Mouse (Mus musculus): ENCODE measurements around the gene Akr7a5. TPM values are rescaled to one million over a fixed set of nuclear protein-coding genes. Genes with fewer than 3 reads are reported as not detected.
A peak's percentile ranks its signal among the peaks of the same experiment; 100 is the strongest.

Akr7a5 gene
- 10 to 100 TPM; 63.6 to 67.5 TPM for total RNA-seq (2021)
- long read RNA-seq, experiment 1, transcript Akr7a5-201 (7 exons, 1,288 nt): major isoform, 73 of 74 reads
- long read RNA-seq, experiment 1, partial matches to known transcripts: 0 of 74 reads
- long read RNA-seq, experiment 1, other reads (novel, unspliced or antisense): 1 of 74 reads
- long read RNA-seq, experiment 2, transcript Akr7a5-201 (7 exons, 1,288 nt): major isoform, 117 of 130 reads
- long read RNA-seq, experiment 2, partial matches to known transcripts: 8 of 130 reads
- long read RNA-seq, experiment 2, other reads (novel, unspliced or antisense): 5 of 130 reads

DNA sequence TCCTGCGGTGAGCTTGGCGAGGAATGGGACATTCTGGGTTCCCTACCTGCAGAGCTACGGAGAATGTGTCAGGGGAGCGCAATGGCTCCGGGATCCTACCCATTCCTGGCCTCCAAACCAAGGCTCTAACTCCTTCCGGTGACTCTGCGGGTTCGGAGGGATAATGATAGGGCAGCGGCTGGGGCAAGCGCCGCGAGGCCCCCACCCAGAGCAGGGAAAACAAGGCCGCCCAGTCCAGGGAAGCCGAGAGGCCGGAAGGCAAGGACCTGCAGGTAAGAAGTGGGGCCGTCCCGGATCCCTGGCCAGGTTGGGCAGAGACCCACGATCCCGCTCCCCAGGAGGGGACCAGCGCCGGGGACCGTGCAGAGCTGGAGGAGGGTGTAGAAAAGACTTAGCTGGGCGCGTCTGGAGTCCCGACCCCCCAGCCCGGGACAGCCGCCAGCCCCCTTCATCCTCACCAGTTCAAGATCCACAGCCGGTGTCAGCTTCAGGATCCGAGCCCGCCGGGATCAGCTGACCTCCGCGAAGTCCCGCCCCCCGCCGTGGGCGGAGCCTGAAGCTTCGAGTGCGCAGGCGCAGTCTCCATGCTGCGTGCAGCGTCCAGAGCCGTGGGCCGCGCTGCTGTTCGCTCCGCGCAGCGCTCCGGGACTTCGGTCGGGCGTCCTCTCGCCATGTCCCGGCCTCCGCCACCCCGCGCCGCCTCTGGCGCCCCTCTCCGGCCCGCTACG is at the start of gene Akr7a5, which contains the start of gene Pqlc2:
Akr7a5 (plus strand) TSS at position 574 of the 728 bp plus-strand sequence.
Pqlc2 (minus strand) TSS at position 538 of the 728 bp plus-strand sequence.
- DNase-seq (ENCODE audit: low spot score in 2 of 2): peak; percentile 96 to 98

- no peak for DNase-seq (ENCODE audit: low spot score in 2 of 2)
Measured at GRCm38 (mm10) chr4:139262981-139263380, 47.6 kb upstream of the Akr7a5 start.

- DNase-seq (ENCODE audit: low spot score in 2 of 2): no peak
Measured at GRCm38 (mm10) chr4:139265783-139266499, 44.6 kb upstream of the Akr7a5 start.

GRCm38 (mm10) chr4:139266500-139266865 is 44.1 kb upstream of the Akr7a5 start:
- no peak for DNase-seq (ENCODE audit: low spot score in 2 of 2)

DNA sequence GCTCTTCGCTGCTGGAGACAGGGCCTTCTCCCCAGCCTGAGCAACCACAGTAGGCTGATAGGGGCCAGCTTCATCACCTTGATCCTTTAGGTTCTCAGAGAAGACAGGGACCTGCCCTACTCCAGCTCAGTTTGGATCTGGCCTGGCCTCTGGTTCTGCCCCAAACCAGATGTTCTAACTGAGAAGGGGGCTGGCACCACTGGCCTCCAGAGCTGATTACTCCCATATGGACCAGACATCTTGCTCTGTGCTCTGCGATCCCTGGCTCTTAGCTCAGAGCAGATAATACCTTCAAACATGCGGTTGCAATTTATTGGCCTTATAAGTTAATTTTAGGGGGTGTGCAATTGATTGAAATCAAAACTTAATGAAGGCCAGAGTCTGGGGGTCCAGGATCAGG is 43.2 kb upstream of the Akr7a5 start:
- DNase-seq (ENCODE audit: low spot score in 2 of 2): no peak

DNA sequence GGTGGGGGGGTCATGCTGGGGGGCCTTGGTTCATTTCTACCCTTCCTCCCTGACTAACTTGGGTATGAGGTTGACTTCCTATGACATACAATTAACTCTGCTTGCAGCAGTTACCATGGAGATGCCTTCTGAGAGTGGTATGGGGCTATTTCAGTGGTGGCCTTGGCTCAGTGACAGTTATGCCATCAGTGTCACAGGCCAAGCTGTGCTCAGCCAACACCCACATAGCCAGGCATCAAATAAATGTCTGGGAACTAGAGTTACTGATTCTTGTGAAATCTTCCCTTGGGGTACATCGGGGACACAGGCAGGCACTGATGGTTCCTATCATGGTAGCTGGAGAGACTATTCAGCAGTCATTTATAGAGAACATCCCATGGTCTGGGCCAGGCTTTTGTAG is 42.3 kb upstream of the Akr7a5 start:
- no peak for DNase-seq (ENCODE audit: low spot score in 2 of 2)

GRCm38 (mm10) chr4:139270168-139270567 is 40.4 kb upstream of the Akr7a5 start:
- DNase-seq (ENCODE audit: low spot score in 2 of 2): no peak

DNA sequence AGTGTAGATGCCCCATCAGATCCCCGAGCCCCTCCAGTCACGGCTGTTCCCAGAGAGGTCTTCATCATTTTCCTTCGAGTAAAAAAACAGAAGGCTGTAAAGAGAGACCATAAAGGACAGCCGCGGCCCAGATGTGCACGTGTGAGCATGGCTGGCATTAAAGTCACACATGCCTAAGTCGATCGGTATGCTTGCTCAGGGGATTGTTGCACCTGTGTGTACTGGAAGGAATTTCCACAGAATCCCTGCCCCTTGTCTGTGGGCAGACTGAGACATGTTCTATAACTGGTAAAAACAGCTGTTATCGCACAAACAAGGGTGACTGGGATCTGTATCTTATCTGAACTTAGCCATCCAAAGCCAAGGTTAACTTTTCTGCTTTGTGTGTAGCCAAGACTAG is 39.0 kb upstream of the Akr7a5 start:
- no peak for DNase-seq (ENCODE audit: low spot score in 2 of 2)

- DNase-seq (ENCODE audit: low spot score in 2 of 2): no peak
Measured at GRCm38 (mm10) chr4:139272951-139273680, 37.4 kb upstream of the Akr7a5 start.

DNA sequence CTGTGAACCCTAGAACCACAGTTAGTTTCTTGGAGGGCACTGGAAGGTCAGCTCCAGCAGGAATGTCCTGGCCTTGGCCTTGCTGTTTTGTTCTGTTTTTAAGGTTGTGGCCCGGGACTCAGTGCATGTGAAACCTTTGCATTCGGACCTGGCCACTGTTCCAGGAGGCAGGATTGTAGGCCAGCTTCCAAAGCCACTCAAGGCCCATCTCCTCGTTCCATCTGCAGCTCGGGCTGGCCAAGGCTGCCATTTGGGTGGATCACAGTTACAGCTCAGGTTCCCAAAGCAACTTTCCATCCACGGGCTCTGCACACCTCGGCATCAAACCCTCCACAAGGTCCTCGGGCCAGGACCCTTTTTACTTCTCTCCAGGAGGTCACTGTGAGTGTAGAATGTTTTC is 36.0 kb upstream of the Akr7a5 start:
- DNase-seq (ENCODE audit: low spot score in 2 of 2): no peak

- no peak for DNase-seq (ENCODE audit: low spot score in 2 of 2)
Measured at GRCm38 (mm10) chr4:139276411-139276810, 34.1 kb upstream of the Akr7a5 start.

DNA sequence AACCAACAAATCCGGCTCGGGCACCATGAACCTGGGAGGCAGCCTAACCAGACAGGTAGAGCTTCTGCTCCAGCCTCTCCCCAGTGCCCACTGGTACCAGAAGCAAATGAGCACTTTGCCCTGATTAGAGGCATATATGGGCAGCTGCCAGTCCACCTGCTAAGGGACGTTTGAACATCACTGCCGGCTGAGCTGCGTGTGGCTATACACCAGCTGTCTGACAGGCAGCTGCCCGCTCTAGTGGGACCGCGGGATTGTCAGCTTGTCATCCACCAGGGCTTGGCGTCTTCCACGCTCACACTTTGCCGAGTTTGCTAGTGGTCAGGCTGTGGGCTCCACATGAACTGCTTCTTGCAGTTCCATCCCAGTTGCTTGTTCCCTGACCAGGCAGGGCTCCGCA is 30.0 kb upstream of the Akr7a5 start:
- no peak for DNase-seq (ENCODE audit: low spot score in 2 of 2)

DNA sequence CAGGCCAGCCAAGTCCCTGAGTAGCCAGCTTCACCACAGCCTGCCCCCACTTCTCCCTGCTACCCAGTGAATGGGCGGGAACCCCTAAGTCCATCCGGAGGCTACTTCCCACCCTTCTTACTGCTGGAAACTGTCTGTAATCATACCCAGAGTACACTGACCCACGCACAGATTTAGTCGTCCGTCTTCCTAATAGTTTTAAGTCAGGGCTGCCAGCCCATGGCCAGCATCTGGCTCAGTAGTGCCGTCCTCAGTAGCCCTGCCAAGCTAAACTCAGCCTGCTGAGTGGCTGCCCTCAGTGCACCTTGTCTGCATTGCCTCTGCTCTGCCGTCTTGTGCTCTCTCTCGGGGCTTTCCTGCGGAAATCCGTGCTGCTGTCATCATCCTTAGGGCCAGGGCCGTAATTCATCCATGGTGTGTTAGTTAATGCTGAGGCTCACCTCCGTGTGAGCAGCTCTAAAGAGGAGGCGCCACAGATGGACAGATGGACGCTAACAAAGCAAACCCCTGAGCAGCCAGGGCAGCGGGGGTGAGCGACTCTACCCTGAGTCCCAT is 28.7 kb upstream of the Akr7a5 start:
- DNase-seq (ENCODE audit: low spot score in 2 of 2): no peak

DNA sequence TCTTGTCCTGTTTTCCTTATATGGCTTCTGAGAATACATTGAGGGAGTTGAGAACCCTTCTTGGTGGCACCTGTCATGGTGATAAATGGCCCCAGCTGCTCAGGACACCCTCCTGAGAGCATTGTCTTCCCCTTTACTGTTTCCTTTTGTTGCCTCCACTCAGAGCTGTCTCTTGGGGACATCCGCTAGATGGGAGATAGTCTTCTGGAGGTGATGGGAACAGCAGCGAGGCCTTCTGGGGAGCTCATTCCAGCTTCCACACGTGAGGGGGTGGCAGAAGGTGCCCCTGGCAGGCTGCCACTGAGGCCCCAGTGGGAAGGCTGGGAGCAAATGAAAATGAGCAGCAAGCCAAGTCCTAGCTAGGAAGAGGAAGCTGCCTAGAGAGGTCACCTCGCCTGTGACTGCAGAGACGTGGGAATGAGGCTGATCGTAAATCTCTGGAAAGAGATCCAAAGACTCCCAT is 27.6 kb upstream of the Akr7a5 start:
- no peak for DNase-seq (ENCODE audit: low spot score in 2 of 2)

- no peak for DNase-seq (ENCODE audit: low spot score in 2 of 2)
Measured at GRCm38 (mm10) chr4:139284877-139285276, 25.7 kb upstream of the Akr7a5 start.

- no peak for DNase-seq (ENCODE audit: low spot score in 2 of 2)
Measured at GRCm38 (mm10) chr4:139286234-139286633, 24.3 kb upstream of the Akr7a5 start.

- DNase-seq (ENCODE audit: low spot score in 2 of 2): peak; percentile 78
Measured at GRCm38 (mm10) chr4:139287122-139287863, 23.3 kb upstream of the Akr7a5 start.

GRCm38 (mm10) chr4:139289017-139289416 is 21.5 kb upstream of the Akr7a5 start:
- no peak for DNase-seq (ENCODE audit: low spot score in 2 of 2)

- DNase-seq (ENCODE audit: low spot score in 2 of 2): no peak
Measured at GRCm38 (mm10) chr4:139291099-139291498, 19.4 kb upstream of the Akr7a5 start.

- no peak for DNase-seq (ENCODE audit: low spot score in 2 of 2)
Measured at GRCm38 (mm10) chr4:139292038-139292437, 18.5 kb upstream of the Akr7a5 start.

Measured in adrenal gland, postnatal 4 days (tissue).